Mouse (Mus musculus) lung, embryonic 14.5 days (tissue): ENCODE measurements around the gene D2hgdh. TPM values are rescaled to one million over a fixed set of nuclear protein-coding genes. Genes with fewer than 3 reads are reported as not detected.
"Not testable (repeated sequence)": the region's sequence is repeated elsewhere in the genome, so short reads cannot be mapped to it uniquely, and the experiment has no call there.

Experiments
- ATAC-seq: fragments of 200-750 bp; cut with Nextera tagmentation; 2 replicates; pipeline ENCODE4 v1.8.0; 2017; ENCODE audit warnings: mild to moderate bottlenecking, moderate TSS enrichment, moderate library complexity; ENCODE audit not compliant: insufficient read depth
- DNase-seq: peaks from one replicate; pipeline ENCODE4 v3.0.0-alpha.2; 2015
- H3K27ac ChIP-seq: fragments of 300-500 bp; sonication (generic); 2 replicates; pipeline ENCODE4 v1.5.1; 2014; ENCODE audit warnings: low read depth, mild to moderate bottlenecking, moderate library complexity
- H3K27me3 ChIP-seq: fragments of 300-500 bp; sonication (generic); 2 replicates; pipeline ENCODE4 v1.6.1; 2014; ENCODE audit warnings: low read length, control low read depth; ENCODE audit not compliant: insufficient read depth
- H3K36me3 ChIP-seq: fragments of 300-500 bp; sonication (generic); 2 replicates; pipeline ENCODE4 v1.6.1; 2014; ENCODE audit warnings: control low read depth; ENCODE audit not compliant: insufficient read depth
- H3K4me1 ChIP-seq: fragments of 300-500 bp; sonication (generic); 2 replicates; pipeline ENCODE4 v1.6.1; 2014; ENCODE audit warnings: antibody characterized with exemption, control low read depth; ENCODE audit not compliant: insufficient read depth
- H3K4me2 ChIP-seq: fragments of 300-500 bp; sonication (generic); 2 replicates; pipeline ENCODE4 v1.6.1; 2014; ENCODE audit warnings: mild to moderate bottlenecking
- H3K4me3 ChIP-seq: fragments of 300-500 bp; sonication (generic); 2 replicates; pipeline ENCODE4 v1.5.1; 2014; ENCODE audit warnings: low read depth, low read length
- H3K9ac ChIP-seq: fragments of 300-500 bp; sonication (generic); 2 replicates; pipeline ENCODE4 v1.6.1; 2014
- H3K9me3 ChIP-seq: fragments of 300-500 bp; sonication (generic); 2 replicates; pipeline ENCODE4 v1.6.1; 2016; ENCODE audit warnings: low read depth, low read length, control low read depth
- CTCF ChIP-seq: IDR thresholded peaks from 2 replicates; pipeline ENCODE4 v1.5.1; 2016; ENCODE audit warnings: antibody characterized with exemption, low read depth
- WGBS: fragments of 180-500 bp; shearing (Covaris S2); extraction: QIAGEN DNeasy Blood & Tissue Kit; methylation state at CpG from one replicate; pipeline ENCODE4 v1.1.7; 2014; 5-methylcytosine and 5-hydroxymethylcytosine counted together
- polyA plus RNA-seq: library from polyadenylated mRNA; unstranded; fragments of >200 nt; fragmentation: Nextera tagmentation; extraction: Ambion mirVana; gene quantifications from 2 replicates; pipeline ENCODE4 v1.2.1, GENCODE M21; 2014

Gene D2hgdh
- polyA plus RNA-seq, 1 experiment from 2014 or later, result 11.1 TPM

DNA sequence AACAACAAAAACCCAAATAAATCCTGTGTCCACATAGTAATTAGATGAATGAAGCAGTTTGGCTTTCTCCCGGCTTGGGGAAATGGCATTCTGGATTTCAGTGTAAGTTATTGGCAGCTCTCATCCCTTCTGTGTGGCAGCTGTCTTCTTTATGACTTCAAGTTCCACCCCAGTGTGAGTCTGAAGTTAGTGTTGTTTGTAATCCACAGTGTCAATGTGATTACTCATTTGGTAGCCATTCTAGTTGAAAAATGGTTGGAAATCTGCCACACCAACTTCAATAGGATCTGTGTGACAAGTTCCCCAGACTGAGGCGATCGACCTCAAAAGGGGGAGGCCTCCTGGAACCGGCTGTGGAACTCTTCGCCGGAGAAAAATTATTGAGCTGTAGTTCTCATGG, 32.7 kb downstream of the D2hgdh start:
- no peak overlapping the region for H3K9ac ChIP-seq
- H3K27ac ChIP-seq, result no peak overlapping the region
- peak; percentile 70 for DNase-seq
- no peaks in the 10 kb centered on the region for H3K36me3 ChIP-seq
- peak; percentile 45 for ATAC-seq
- no peaks in the 10 kb centered on the region for H3K27me3 ChIP-seq
- H3K9me3 ChIP-seq, result no peaks in the 10 kb centered on the region
- 43% methylated on average over 6 of the region's 6 CpGs for WGBS
- H3K4me2 ChIP-seq, result no peak overlapping the region
- H3K4me3 ChIP-seq, result no peak overlapping the region
- H3K4me1 ChIP-seq, result no peaks in the 10 kb centered on the region
- TF ChIP-seq CTCF, result no peak

DNA sequence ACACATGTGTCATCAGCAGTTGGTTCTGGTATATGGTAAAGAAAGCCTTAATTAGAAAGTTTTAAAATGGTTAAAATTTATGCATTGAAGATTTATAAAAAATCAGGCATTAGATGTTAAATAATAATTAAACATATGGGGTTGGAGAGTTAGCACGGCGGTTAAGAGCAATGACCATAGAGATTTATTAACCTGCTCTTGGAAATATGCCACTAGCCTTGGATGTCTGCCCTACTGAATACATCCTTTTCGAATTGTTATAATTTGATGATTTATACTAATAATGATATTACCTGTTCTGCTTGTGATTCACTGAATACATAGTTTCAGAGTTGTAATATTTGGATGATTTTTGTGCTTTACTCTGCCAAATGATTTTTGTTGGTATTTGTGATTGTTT, 33.3 kb downstream of the D2hgdh start:
- Histone ChIP-seq H3K4me3 (no peak overlapping the region), H3K4me1 (no peaks in the 10 kb centered on the region), H3K27ac (no peak overlapping the region), H3K9me3 (no peaks in the 10 kb centered on the region), H3K27me3 (no peaks in the 10 kb centered on the region), H3K9ac (no peak overlapping the region), H3K4me2 (no peak overlapping the region), H3K36me3 (no peaks in the 10 kb centered on the region)
- no peak for DNase-seq
- no peak for TF ChIP-seq CTCF
- ATAC-seq, result no peak
- WGBS, result 47% methylated on average over 3 of the region's 3 CpGs

DNA sequence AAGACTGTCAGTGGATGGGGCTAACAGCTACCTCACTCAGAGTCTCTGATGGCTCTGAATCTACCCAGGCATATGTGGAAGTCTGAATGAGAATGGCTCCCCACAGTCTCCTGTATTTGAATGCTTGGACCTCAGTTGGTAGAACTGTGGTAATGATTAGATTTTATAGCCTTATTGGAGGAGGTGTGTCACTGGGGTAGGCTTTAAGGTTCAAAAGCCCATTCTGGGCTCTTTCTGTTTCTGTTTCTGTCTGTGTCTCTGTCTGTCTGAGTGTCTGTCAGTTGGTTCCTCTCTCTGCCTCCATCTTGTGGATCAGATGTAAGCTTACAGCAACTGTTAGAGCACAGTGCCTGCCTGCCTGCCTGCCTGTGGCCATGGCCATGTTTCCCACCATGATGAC, 34.9 kb downstream of the D2hgdh start:
- ATAC-seq (no peak), DNase-seq (no peak)
- no peaks in the 10 kb centered on the region for H3K4me1 ChIP-seq
- no peaks in the 10 kb centered on the region for H3K36me3 ChIP-seq
- no peak overlapping the region for H3K4me3 ChIP-seq
- H3K27ac ChIP-seq, result no peak overlapping the region
- H3K27me3 ChIP-seq, result no peaks in the 10 kb centered on the region
- no peak overlapping the region for H3K4me2 ChIP-seq
- no peak overlapping the region for H3K9ac ChIP-seq
- TF ChIP-seq CTCF, result no peak
- no peaks in the 10 kb centered on the region for H3K9me3 ChIP-seq

GRCm38 (mm10) chr1:93861048-93861447, 36.3 kb downstream of the D2hgdh start, which contains the start of gene Gal3st2:
Gal3st2 (plus strand) TSS chr1:93861306.
- 36% methylated on average over 2 of the region's 2 CpGs for WGBS
- ATAC-seq, H3K9me3 ChIP-seq, H3K36me3 ChIP-seq, H3K4me1 ChIP-seq, H3K9ac ChIP-seq, H3K4me2 ChIP-seq, H3K4me3 ChIP-seq, H3K27me3 ChIP-seq, H3K27ac ChIP-seq: not testable (repeated sequence)
- DNase-seq, result peak; percentile 37

DNA sequence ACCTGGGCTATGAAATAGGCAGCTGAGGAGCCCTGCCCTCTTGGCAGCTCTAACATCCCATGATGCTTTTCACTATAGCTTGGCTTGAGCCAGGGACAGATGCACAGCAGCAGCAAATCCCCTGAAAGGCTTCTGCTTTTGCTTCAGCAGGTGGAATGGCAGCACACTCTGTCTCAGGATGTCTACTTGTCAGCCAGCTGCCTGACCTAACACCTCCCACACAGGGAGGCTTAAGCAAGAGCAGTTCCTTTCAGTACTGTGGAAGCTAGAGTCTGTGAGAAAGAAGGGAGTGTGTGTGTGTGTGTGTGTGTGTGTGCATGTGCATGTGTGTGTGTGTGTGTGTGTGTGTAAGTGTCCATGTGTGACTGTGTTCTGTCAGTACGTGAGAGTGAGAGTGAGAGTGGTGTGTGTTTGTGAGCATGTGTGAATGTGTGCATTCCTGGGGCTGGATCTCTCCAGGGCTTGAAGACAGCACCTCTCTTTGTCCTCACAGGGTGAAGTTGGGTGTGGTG, 46.9 kb downstream of the D2hgdh start:
- not testable (repeated sequence) for DNase-seq, H3K27me3 ChIP-seq, H3K4me3 ChIP-seq, H3K4me2 ChIP-seq, H3K36me3 ChIP-seq, H3K27ac ChIP-seq, ATAC-seq, H3K4me1 ChIP-seq, H3K9ac ChIP-seq, H3K9me3 ChIP-seq
- WGBS, result 38% methylated on average over 1 of the region's 1 CpGs

DNA sequence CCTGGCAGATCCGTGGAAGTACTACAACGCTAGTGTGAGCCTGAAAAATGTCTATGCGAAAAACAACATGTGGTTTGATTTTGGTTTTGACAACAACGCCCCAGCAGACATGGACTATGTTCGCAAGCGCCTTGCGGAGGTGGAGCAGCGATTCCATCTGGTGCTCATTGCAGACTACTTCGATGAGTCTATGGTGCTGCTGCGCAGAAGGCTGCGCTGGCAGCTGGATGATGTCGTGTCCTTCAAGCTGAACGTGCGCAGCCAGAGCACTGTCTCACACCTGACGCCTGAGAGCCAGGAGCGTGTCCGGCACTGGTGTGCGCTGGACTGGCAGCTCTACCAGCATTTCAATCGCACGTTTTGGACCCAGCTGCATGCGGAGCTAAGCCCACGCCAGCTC, 49.7 kb downstream of the D2hgdh start:
- not testable (repeated sequence) for H3K36me3 ChIP-seq, H3K9ac ChIP-seq, H3K4me1 ChIP-seq, H3K9me3 ChIP-seq, ATAC-seq, H3K27ac ChIP-seq, H3K4me3 ChIP-seq, DNase-seq, H3K4me2 ChIP-seq, H3K27me3 ChIP-seq
- 77% methylated on average over 11 of the region's 22 CpGs for WGBS

GRCm38 (mm10) chr1:93881778-93882177, 57.1 kb downstream of the D2hgdh start:
- H3K4me1 ChIP-seq, H3K9ac ChIP-seq, H3K4me3 ChIP-seq, H3K36me3 ChIP-seq, H3K27ac ChIP-seq, H3K4me2 ChIP-seq, H3K9me3 ChIP-seq, DNase-seq, H3K27me3 ChIP-seq: not testable (repeated sequence)
- no CpG with 5 or more reads among the region's 11 CpGs for WGBS
- peak; percentile 49; the same call in 1 of the 2 replicates for ATAC-seq

DNA sequence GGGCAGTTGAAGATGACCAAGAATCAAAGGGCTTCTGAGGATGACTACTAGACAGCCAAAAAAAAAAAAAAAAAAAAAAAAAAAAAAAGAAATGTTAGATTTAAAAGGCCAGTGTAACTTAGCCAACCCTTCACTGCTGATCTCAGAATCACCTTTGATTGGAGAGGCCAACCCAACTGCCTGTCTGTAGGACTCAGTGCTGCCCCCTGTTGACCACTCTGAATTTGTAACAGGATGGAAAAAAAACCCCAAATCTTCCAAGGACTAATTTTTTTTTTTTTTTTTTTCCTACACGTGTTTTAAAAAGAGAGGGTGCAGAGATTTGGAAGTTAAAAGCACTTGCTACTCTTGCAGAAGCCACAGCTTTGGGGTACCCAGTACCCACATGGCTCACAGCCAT, 66.2 kb downstream of the D2hgdh start:
- H3K27ac ChIP-seq, H3K4me1 ChIP-seq, H3K9me3 ChIP-seq, H3K9ac ChIP-seq, H3K36me3 ChIP-seq, H3K27me3 ChIP-seq, H3K4me3 ChIP-seq, ATAC-seq, H3K4me2 ChIP-seq: not testable (repeated sequence)
- DNase-seq, result peak; percentile 1
- 50% methylated on average over 1 of the region's 1 CpGs for WGBS

DNA sequence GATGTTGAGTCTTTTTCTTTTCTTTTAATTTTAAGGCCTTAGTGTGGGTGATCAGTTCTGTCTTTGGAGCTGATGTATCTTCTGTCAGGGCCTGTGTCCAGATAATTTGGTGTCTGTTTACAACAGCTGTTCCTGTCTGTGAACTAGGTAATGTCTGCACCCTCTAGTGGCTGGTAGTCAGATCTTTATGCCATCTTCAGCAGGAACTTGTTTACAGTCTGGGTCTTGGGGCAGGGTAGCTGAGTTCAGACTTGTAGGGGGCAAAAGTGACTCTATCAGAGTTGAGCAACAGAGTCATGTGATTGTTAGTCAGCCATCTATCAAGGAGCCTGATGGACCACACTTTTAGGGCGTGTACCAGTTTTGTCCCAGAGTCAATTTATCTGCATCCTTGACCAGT, 72.7 kb downstream of the D2hgdh start:
- DNase-seq, result not testable (repeated sequence)

DNA sequence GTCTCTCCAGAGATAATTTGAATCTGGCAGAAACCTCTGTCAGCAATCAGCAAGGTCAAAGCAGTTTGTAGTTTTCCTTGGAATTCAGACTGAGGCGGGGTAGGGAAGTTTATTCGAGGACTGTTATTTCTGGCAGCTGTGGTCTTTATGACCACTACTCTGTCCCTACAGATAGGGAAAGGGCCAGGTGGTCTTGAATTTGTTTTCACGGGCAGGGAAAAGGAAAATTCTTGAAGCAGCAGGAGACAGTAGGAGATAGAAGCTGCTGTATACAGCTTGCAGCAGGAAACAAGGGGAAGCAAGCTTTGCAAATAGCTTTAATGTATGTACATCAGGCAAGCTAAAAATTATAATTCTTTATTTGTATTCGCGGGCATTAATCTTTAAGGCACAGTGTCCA, 76.6 kb downstream of the D2hgdh start:
- H3K36me3 ChIP-seq, H3K4me2 ChIP-seq, H3K4me3 ChIP-seq, H3K9ac ChIP-seq, ATAC-seq, H3K27me3 ChIP-seq, H3K4me1 ChIP-seq, DNase-seq, H3K9me3 ChIP-seq, H3K27ac ChIP-seq: not testable (repeated sequence)
- WGBS, result 44% methylated on average over 2 of the region's 5 CpGs

More for the DNA sequence above, 72.7 kb downstream of the D2hgdh start:
- H3K27ac ChIP-seq, H3K4me2 ChIP-seq, H3K27me3 ChIP-seq, H3K4me3 ChIP-seq, H3K4me1 ChIP-seq, H3K9me3 ChIP-seq, H3K36me3 ChIP-seq, H3K9ac ChIP-seq: not testable (repeated sequence)
- no CpG with 5 or more reads among the region's 1 CpGs for WGBS
- peak; percentile 49; the same call in 1 of the 2 replicates for ATAC-seq
